Mouse (Mus musculus) liver, embryonic 14.5 days (tissue): ENCODE measurements at regions not wholly inside any gene's neighbourhood (a gene's known extent, or its start where the extent isn't known, plus 50 kb on each side); places are given as distances from the start of the nearest gene placed in this dataset.
A peak's percentile ranks its signal among the peaks of the same experiment; 100 is the strongest.

Experiments used
- ATAC-seq: fragments of 200-750 bp; cut with Nextera tagmentation; 2 replicates; pipeline ENCODE4 v1.8.0; 2017; ENCODE audit warnings: moderate number of reproducible peaks, mild to moderate bottlenecking, moderate library complexity; ENCODE audit not compliant: insufficient read depth
- DNase-seq, 3 experiments: peaks; one replicate each; pipeline ENCODE4 v3.0.0-alpha.2; 2012 to 2013; ENCODE audit warnings: low read depth in 3 of 3, low spot score in 3 of 3
- H3K27ac ChIP-seq: fragments of 300-500 bp; sonication (generic); 2 replicates; pipeline ENCODE4 v1.5.1; 2014; ENCODE audit warnings: moderate library complexity, mild to moderate bottlenecking, control low read depth, inconsistent platforms
- H3K27me3 ChIP-seq: fragments of 300-500 bp; sonication (generic); 2 replicates; pipeline ENCODE4 v1.6.1; 2014; ENCODE audit warnings: mild to moderate bottlenecking, low read length, moderate library complexity; ENCODE audit not compliant: control insufficient read depth, insufficient read depth
- H3K36me3 ChIP-seq: fragments of 300-500 bp; sonication (generic); replicated peaks from 2 replicates; pipeline ENCODE4 v1.6.1; 2014; ENCODE audit warnings: low read depth; ENCODE audit not compliant: control insufficient read depth, insufficient read depth
- H3K4me1 ChIP-seq, 2 experiments: fragments of 200-500 bp in 1 of 2; fragments of 300-500 bp in 1 of 2; sonication (generic) in 1 of 2; replicated peaks; 2 replicates each; pipeline ENCODE4 v1.6.1; 2012 to 2014; ENCODE audit warnings: antibody characterized with exemption in 1 of 2, inconsistent platforms in 1 of 2, low read length in 1 of 2; ENCODE audit not compliant: control insufficient read depth in 2 of 2, insufficient read depth in 2 of 2
- H3K4me2 ChIP-seq: fragments of 300-500 bp; sonication (generic); 2 replicates; pipeline ENCODE4 v1.6.1; 2014; ENCODE audit warnings: low read depth, mild to moderate bottlenecking, control low read depth, moderate library complexity
- H3K4me3 ChIP-seq, 2 experiments: fragments of 200-500 bp in 1 of 2; fragments of 300-500 bp in 1 of 2; sonication (generic) in 1 of 2; 2 replicates each; pipeline ENCODE4 v1.5.1; 2012 to 2014; ENCODE audit warnings: low read depth in 2 of 2, low read length in 2 of 2, mild to moderate bottlenecking in 2 of 2, control low read depth in 1 of 2, inconsistent platforms in 1 of 2, moderate library complexity in 1 of 2; ENCODE audit not compliant: insufficient read depth in 1 of 2
- H3K9ac ChIP-seq: fragments of 300-500 bp; sonication (generic); replicated peaks from 2 replicates; pipeline ENCODE4 v1.6.1; 2014; ENCODE audit warnings: mild to moderate bottlenecking, control low read depth, moderate library complexity
- H3K9me3 ChIP-seq: fragments of 300-500 bp; sonication (generic); 2 replicates; pipeline ENCODE4 v1.6.1; 2016; ENCODE audit warnings: low read length, mixed read lengths; ENCODE audit not compliant: control insufficient read depth
- CTCF ChIP-seq: IDR thresholded peaks from 2 replicates; pipeline ENCODE4 v1.5.1; 2016; ENCODE audit warnings: antibody characterized with exemption, low read depth, control low read depth
- EP300 ChIP-seq: IDR thresholded peaks from 2 replicates; pipeline ENCODE4 v1.6.1; 2016; ENCODE audit warnings: antibody characterized with exemption, low read depth
- WGBS: fragments of 180-500 bp; shearing (Covaris S2); extraction: QIAGEN DNeasy Blood & Tissue Kit; methylation state at CpG from one replicate; pipeline ENCODE4 v1.1.7; 2014; ENCODE audit not compliant: insufficient replicate concordance; 5-methylcytosine and 5-hydroxymethylcytosine counted together

DNA sequence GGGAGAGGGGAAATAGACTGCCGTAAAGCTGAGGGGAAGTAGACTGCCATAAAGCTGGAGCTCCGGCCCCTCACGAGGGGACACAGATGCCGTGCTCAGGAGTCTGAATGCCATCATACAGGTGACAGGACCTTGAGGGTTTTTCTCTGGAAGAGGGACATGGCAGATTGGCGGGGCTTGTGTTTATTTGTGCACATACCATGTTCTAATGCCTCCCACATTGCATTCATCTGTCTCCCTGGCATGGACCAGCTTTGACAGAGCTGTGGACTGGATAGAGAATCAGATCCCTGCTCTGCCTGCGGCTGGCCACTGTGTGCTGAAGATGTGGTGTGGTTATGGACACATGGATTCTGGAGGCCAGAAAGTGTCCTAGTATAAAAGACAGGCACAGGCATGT lies 95.3 kb upstream of the Zc3h12a start:
- ATAC-seq (no peak), DNase-seq (no peak)
- WGBS: 28% methylated on average over 6 of the region's 6 CpGs
- Histone ChIP-seq H3K27ac (no peak overlapping the region), H3K4me3 (no peak overlapping the region), H3K4me1 (no peaks in the 10 kb centered on the region), H3K9ac (no peak overlapping the region), H3K4me2 (no peak overlapping the region), H3K36me3 (no peaks in the 10 kb centered on the region), H3K9me3 (no peaks in the 10 kb centered on the region), H3K27me3 (no peaks in the 10 kb centered on the region)
- TF ChIP-seq CTCF: no peak
- TF ChIP-seq EP300: no peak

DNA sequence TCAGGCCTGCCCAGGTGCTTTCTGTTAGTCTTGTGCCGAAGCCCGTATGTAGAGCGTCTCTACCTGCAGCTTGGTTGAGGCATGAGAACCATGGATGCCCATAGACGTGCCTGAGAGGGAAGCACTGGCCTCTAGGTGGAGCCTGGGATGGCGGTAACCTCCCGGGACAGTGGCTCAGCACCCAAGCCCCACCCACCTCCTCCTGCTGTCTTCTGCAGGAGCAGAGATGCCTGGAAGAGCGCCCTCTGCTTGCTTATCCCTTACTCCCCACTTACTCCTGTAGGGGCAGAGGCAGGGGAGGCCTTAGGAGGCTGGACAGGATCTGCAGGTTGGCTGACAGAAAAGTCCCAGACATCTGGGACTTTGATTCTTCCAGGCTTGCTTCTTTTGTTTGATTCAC lies 92.7 kb upstream of the Zc3h12a start:
- no peak overlapping the region for H3K9ac ChIP-seq
- 17% methylated on average over 7 of the region's 7 CpGs for WGBS
- DNase-seq (no peak), ATAC-seq (no peak)
- no peak overlapping the region for H3K4me2 ChIP-seq
- H3K27me3 ChIP-seq: no peaks in the 10 kb centered on the region
- H3K36me3 ChIP-seq: no peaks in the 10 kb centered on the region
- H3K9me3 ChIP-seq: no peaks in the 10 kb centered on the region
- TF ChIP-seq EP300 (no peak), CTCF (peak; percentile 44; the same call in 1 of the 2 replicates)
- H3K27ac ChIP-seq: no peak overlapping the region
- no peaks in the 10 kb centered on the region for H3K4me1 ChIP-seq
- H3K4me3 ChIP-seq: no peak overlapping the region

DNA sequence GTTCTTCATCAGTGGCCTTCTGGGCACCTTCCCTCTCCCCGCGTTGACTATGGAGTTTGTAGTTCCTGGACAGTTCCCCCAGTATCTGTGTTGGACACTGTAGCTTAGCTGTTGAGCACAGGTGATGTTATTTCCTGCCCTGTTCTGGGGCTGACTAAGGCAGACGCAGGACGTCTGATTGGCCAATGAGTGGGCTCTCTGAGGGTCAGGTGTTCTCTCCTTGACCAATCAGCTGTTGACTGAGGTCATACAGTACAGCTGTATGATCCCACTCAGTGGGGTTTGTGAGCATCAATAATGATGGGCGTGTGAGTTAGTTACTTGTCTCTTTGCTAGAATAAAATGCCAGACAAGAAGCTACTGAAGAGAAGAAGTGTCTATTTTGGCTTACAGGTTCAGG lies 91.6 kb upstream of the Zc3h12a start:
- no peak overlapping the region for H3K4me3 ChIP-seq
- H3K27me3 ChIP-seq: no peaks in the 10 kb centered on the region
- no peak overlapping the region for H3K4me2 ChIP-seq
- WGBS: 55% methylated on average over 5 of the region's 5 CpGs
- TF ChIP-seq CTCF (no peak), EP300 (no peak)
- H3K9ac ChIP-seq: no peak overlapping the region
- no peak overlapping the region for H3K27ac ChIP-seq
- DNase-seq: no peak
- no peaks in the 10 kb centered on the region for H3K9me3 ChIP-seq
- ATAC-seq: no peak
- H3K36me3 ChIP-seq: no peaks in the 10 kb centered on the region
- no peaks in the 10 kb centered on the region for H3K4me1 ChIP-seq

DNA sequence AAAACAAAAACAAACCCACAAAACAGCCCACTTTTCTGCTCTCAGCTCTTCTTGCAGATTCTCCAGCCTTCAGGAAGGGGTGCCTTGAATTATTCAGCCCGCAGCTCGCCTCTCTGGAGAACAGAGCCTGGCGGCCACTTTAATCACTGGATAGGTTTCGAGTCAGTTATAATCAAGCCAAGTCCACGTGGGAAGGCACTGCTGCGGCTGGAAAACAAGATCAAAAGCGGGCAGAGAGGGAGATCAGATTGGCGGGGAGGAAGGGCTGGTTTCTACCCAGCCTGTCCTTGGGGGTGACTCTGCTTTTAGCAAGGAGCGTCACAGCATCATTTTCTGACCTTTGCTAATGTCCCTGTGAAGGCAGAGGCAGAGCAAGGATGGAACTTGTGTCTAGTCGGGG lies 86.7 kb upstream of the Zc3h12a start:
- H3K9me3 ChIP-seq: no peaks in the 10 kb centered on the region
- no peak overlapping the region for H3K27ac ChIP-seq
- no peak for TF ChIP-seq EP300
- TF ChIP-seq CTCF: no peak
- H3K4me1 ChIP-seq: no peaks in the 10 kb centered on the region
- 48% methylated on average over 10 of the region's 10 CpGs for WGBS
- H3K27me3 ChIP-seq: no peaks in the 10 kb centered on the region
- H3K36me3 ChIP-seq: no peaks in the 10 kb centered on the region
- DNase-seq (no peak), ATAC-seq (no peak)
- H3K4me2 ChIP-seq: no peak overlapping the region
- no peak overlapping the region for H3K4me3 ChIP-seq
- H3K9ac ChIP-seq: no peak overlapping the region

DNA sequence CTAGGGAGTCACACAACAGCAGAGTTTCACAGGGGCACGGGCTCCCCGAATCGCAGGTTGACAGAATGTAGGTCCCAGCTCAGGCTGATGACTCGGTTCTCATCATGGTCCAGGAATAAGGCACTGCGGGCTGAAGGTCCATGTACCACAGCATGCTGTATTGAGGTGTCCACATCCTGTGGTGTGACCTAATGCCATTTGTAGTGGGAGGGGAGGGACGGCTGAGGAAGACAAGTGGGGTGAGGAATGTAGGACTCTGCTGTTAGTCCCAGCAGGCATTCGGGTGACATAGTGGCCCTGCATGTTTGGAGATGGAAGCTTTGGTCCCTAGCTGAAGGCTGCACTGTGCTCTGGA lies 84.5 kb upstream of the Zc3h12a start:
- Histone ChIP-seq H3K9ac (no peak overlapping the region), H3K27me3 (no peaks in the 10 kb centered on the region), H3K4me1 (no peaks in the 10 kb centered on the region), H3K27ac (no peak overlapping the region), H3K4me2 (no peak overlapping the region), H3K9me3 (no peaks in the 10 kb centered on the region), H3K4me3 (no peak overlapping the region), H3K36me3 (no peaks in the 10 kb centered on the region)
- DNase-seq: no peak
- 17% methylated on average over 7 of the region's 7 CpGs for WGBS
- TF ChIP-seq CTCF: no peak
- no peak for TF ChIP-seq EP300
- no peak for ATAC-seq
